Mouse (Mus musculus): ENCODE measurements around the gene Lrrc71. TPM values are rescaled to one million over a fixed set of nuclear protein-coding genes. Genes with fewer than 3 reads are reported as not detected.
A peak's percentile ranks its signal among the peaks of the same experiment; 100 is the strongest.

The Lrrc71 gene
- polyA plus RNA-seq, 1 experiment from 2014 or later: 0.49 TPM

- no peaks in the 10 kb centered on the region for H3K36me3 ChIP-seq
- no peak overlapping the region for H3K4me3 ChIP-seq
- H3K9me3 ChIP-seq: no peaks in the 10 kb centered on the region
- no peak overlapping the region for H3K4me2 ChIP-seq
- H3K27ac ChIP-seq (replicated peaks): no peak overlapping the region
- WGBS: 44% methylated on average over 6 of the region's 6 CpGs
- H3K27me3 ChIP-seq: peaks cover 28% of the 10 kb centered on the region; the same call in 1 of the 2 replicates
- no peak for ATAC-seq (ENCODE audit: low FRiP score, low read depth)
- H3K9ac ChIP-seq: no peak overlapping the region
- peaks cover 10% of the 10 kb centered on the region; the same call in 1 of the 2 replicates for H3K4me1 ChIP-seq (replicated peaks)
Measured at GRCm38 (mm10) chr3:87771088-87771487, 22.7 kb upstream of the Lrrc71 start.

- Histone ChIP-seq H3K27me3 (peaks cover 32% of the 10 kb centered on the region; the same call in 1 of the 2 replicates), H3K4me1 (replicated peaks) (0 out of 2 replicates have a peak, but pooled peaks cover 4% of the 10 kb centered on the region), H3K9ac (no peak overlapping the region), H3K27ac (replicated peaks) (no peak overlapping the region), H3K9me3 (no peaks in the 10 kb centered on the region), H3K4me2 (no peak overlapping the region), H3K36me3 (no peaks in the 10 kb centered on the region), H3K4me3 (no peak overlapping the region)
- WGBS: 2% methylated on average over 4 of the region's 4 CpGs
- ATAC-seq (ENCODE audit: low FRiP score, low read depth): no peak
Measured at GRCm38 (mm10) chr3:87770280-87770679, 21.9 kb upstream of the Lrrc71 start.

- Histone ChIP-seq H3K4me1 (replicated peaks) (0 out of 2 replicates have a peak, but pooled peaks cover 4% of the 10 kb centered on the region), H3K36me3 (no peaks in the 10 kb centered on the region), H3K4me3 (no peak overlapping the region), H3K9me3 (no peaks in the 10 kb centered on the region), H3K9ac (no peak overlapping the region), H3K4me2 (no peak overlapping the region), H3K27ac (replicated peaks) (no peak overlapping the region), H3K27me3 (peaks cover 32% of the 10 kb centered on the region; the same call in 1 of the 2 replicates)
- no peak for ATAC-seq (ENCODE audit: low FRiP score, low read depth)
- 82% methylated on average over 8 of the region's 8 CpGs for WGBS
Measured at GRCm38 (mm10) chr3:87769506-87769905, 21.1 kb upstream of the Lrrc71 start.

- H3K36me3 ChIP-seq: no peaks in the 10 kb centered on the region
- peaks cover 32% of the 10 kb centered on the region; the same call in 1 of the 2 replicates for H3K27me3 ChIP-seq
- 2% methylated on average over 37 of the region's 37 CpGs for WGBS
- peak overlapping the region; percentile 32 for H3K4me3 ChIP-seq
- H3K4me2 ChIP-seq: peak overlapping the region; percentile 52
- no peak overlapping the region for H3K27ac ChIP-seq (replicated peaks)
- H3K4me1 ChIP-seq (replicated peaks): 0 out of 2 replicates have a peak, but pooled peaks cover 7% of the 10 kb centered on the region
- peak; percentile 49; the same call in 1 of the 2 replicates for ATAC-seq (ENCODE audit: low FRiP score, low read depth)
- H3K9me3 ChIP-seq: no peaks in the 10 kb centered on the region
- no peak overlapping the region for H3K9ac ChIP-seq
Measured at GRCm38 (mm10) chr3:87768844-87769243, 20.4 kb upstream of the Lrrc71 start.

- WGBS: 58% methylated on average over 6 of the region's 6 CpGs
- Histone ChIP-seq H3K4me1 (replicated peaks) (0 out of 2 replicates have a peak, but pooled peaks cover 11% of the 10 kb centered on the region), H3K27me3 (peaks cover 32% of the 10 kb centered on the region; the same call in 1 of the 2 replicates), H3K4me2 (peak overlapping the region; percentile 52), H3K4me3 (peak overlapping the region; percentile 32), H3K9ac (no peak overlapping the region), H3K27ac (replicated peaks) (no peak overlapping the region), H3K9me3 (no peaks in the 10 kb centered on the region), H3K36me3 (no peaks in the 10 kb centered on the region)
- ATAC-seq (ENCODE audit: low FRiP score, low read depth): no peak
Measured at GRCm38 (mm10) chr3:87768431-87768830, 20.0 kb upstream of the Lrrc71 start.

GRCm38 (mm10) chr3:87767764-87768163 lies 19.3 kb upstream of the Lrrc71 start:
- ATAC-seq (ENCODE audit: low FRiP score, low read depth): no peak
- H3K4me2 ChIP-seq: peak overlapping the region; percentile 52
- 69% methylated on average over 8 of the region's 8 CpGs for WGBS
- peaks cover 32% of the 10 kb centered on the region; the same call in 1 of the 2 replicates for H3K27me3 ChIP-seq
- peak overlapping the region; percentile 32 for H3K4me3 ChIP-seq
- no peak overlapping the region for H3K27ac ChIP-seq (replicated peaks)
- H3K36me3 ChIP-seq: no peaks in the 10 kb centered on the region
- H3K9ac ChIP-seq: no peak overlapping the region
- H3K9me3 ChIP-seq: no peaks in the 10 kb centered on the region
- 0 out of 2 replicates have a peak, but pooled peaks cover 12% of the 10 kb centered on the region for H3K4me1 ChIP-seq (replicated peaks)

GRCm38 (mm10) chr3:87766284-87766667 lies 17.9 kb upstream of the Lrrc71 start:
- Histone ChIP-seq H3K9me3 (no peaks in the 10 kb centered on the region), H3K27me3 (peaks cover 32% of the 10 kb centered on the region; the same call in 1 of the 2 replicates), H3K4me2 (peak overlapping the region; percentile 15; the same call in 1 of the 2 replicates), H3K36me3 (no peaks in the 10 kb centered on the region), H3K9ac (no peak overlapping the region), H3K4me1 (replicated peaks) (0 out of 2 replicates have a peak, but pooled peaks cover 12% of the 10 kb centered on the region), H3K4me3 (no peak overlapping the region), H3K27ac (replicated peaks) (no peak overlapping the region)
- 84% methylated on average over 3 of the region's 3 CpGs for WGBS
- ATAC-seq (ENCODE audit: low FRiP score, low read depth): no peak

- Histone ChIP-seq H3K27me3 (peaks cover 32% of the 10 kb centered on the region; the same call in 1 of the 2 replicates), H3K27ac (replicated peaks) (no peak overlapping the region)
Measured at GRCm38 (mm10) chr3:87765631-87766283, 17.3 kb upstream of the Lrrc71 start.

GRCm38 (mm10) chr3:87765091-87765490 lies 16.7 kb upstream of the Lrrc71 start:
- Histone ChIP-seq H3K36me3 (no peaks in the 10 kb centered on the region), H3K27me3 (peaks cover 32% of the 10 kb centered on the region; the same call in 1 of the 2 replicates), H3K4me1 (replicated peaks) (0 out of 2 replicates have a peak, but pooled peaks cover 12% of the 10 kb centered on the region), H3K9ac (no peak overlapping the region), H3K4me3 (no peak overlapping the region), H3K4me2 (peak overlapping the region; percentile 33), H3K27ac (replicated peaks) (peak overlapping the region; percentile 18; the same call in 1 of the 2 replicates), H3K9me3 (no peaks in the 10 kb centered on the region)
- WGBS: 25% methylated on average over 10 of the region's 10 CpGs
- ATAC-seq (ENCODE audit: low FRiP score, low read depth): no peak

More at GRCm38 (mm10) chr3:87765631-87766283, 17.3 kb upstream of the Lrrc71 start:
- no peaks in the 10 kb centered on the region for H3K36me3 ChIP-seq
- H3K9me3 ChIP-seq: no peaks in the 10 kb centered on the region
- H3K4me2 ChIP-seq: peak overlapping the region; percentile 15; the same call in 1 of the 2 replicates
- 85% methylated on average over 5 of the region's 5 CpGs for WGBS
- H3K4me3 ChIP-seq: no peak overlapping the region
- no peak for ATAC-seq (ENCODE audit: low FRiP score, low read depth)
- H3K9ac ChIP-seq: no peak overlapping the region
- 0 out of 2 replicates have a peak, but pooled peaks cover 12% of the 10 kb centered on the region for H3K4me1 ChIP-seq (replicated peaks)

GRCm38 (mm10) chr3:87764506-87764905 lies 16.1 kb upstream of the Lrrc71 start:
- Histone ChIP-seq H3K4me2 (peak overlapping the region; percentile 33), H3K4me1 (replicated peaks) (0 out of 2 replicates have a peak, but pooled peaks cover 12% of the 10 kb centered on the region), H3K9me3 (no peaks in the 10 kb centered on the region), H3K36me3 (no peaks in the 10 kb centered on the region), H3K4me3 (no peak overlapping the region), H3K27me3 (peaks cover 27% of the 10 kb centered on the region; the same call in 1 of the 2 replicates), H3K27ac (replicated peaks) (peak overlapping the region; percentile 53; the same call in 1 of the 2 replicates), H3K9ac (no peak overlapping the region)
- no peak for ATAC-seq (ENCODE audit: low FRiP score, low read depth)
- WGBS: 36% methylated on average over 10 of the region's 10 CpGs

- H3K4me2 ChIP-seq: peak overlapping the region; percentile 33
- 0 out of 2 replicates have a peak overlapping the region, but pooled peaks have one; percentile 53 for H3K27ac ChIP-seq (replicated peaks)
- H3K36me3 ChIP-seq: no peaks in the 10 kb centered on the region
- no peaks in the 10 kb centered on the region for H3K9me3 ChIP-seq
- no peak overlapping the region for H3K4me3 ChIP-seq
- H3K27me3 ChIP-seq: peaks cover 21% of the 10 kb centered on the region; the same call in 1 of the 2 replicates
- 0 out of 2 replicates have a peak, but pooled peaks cover 9% of the 10 kb centered on the region for H3K4me1 ChIP-seq (replicated peaks)
- ATAC-seq (ENCODE audit: low FRiP score, low read depth): no peak
- WGBS: 20% methylated on average over 15 of the region's 15 CpGs
- no peak overlapping the region for H3K9ac ChIP-seq
Measured at GRCm38 (mm10) chr3:87763683-87764289, 15.4 kb upstream of the Lrrc71 start.

GRCm38 (mm10) chr3:87763202-87763601 lies 14.8 kb upstream of the Lrrc71 start:
- WGBS: 72% methylated on average over 4 of the region's 4 CpGs
- no peaks in the 10 kb centered on the region for H3K9me3 ChIP-seq
- H3K4me1 ChIP-seq (replicated peaks): 0 out of 2 replicates have a peak, but pooled peaks cover 8% of the 10 kb centered on the region
- peaks cover 17% of the 10 kb centered on the region; the same call in 1 of the 2 replicates for H3K27me3 ChIP-seq
- no peaks in the 10 kb centered on the region for H3K36me3 ChIP-seq
- no peak overlapping the region for H3K27ac ChIP-seq (replicated peaks)
- ATAC-seq (ENCODE audit: low FRiP score, low read depth): no peak
- no peak overlapping the region for H3K4me3 ChIP-seq
- H3K9ac ChIP-seq: no peak overlapping the region
- H3K4me2 ChIP-seq: peak overlapping the region; percentile 33
